Mouse (Mus musculus) liver, adult 2 months (tissue): ENCODE data around the gene Gli1. TPM values are rescaled to one million over a fixed set of nuclear protein-coding genes. Genes with fewer than 3 reads are reported as not detected.
"Not testable (repeated sequence)": the region's sequence is repeated elsewhere in the genome, so short reads cannot be mapped to it uniquely, and the experiment has no call there.

Experiments
- DNase-seq: peaks from one replicate; pipeline ENCODE4 v3.0.0-alpha.2; 2011; ENCODE audit warnings: low read depth, low spot score; ENCODE audit errors: extremely low read depth
- H3K27ac ChIP-seq: fragments of 200-500 bp; replicated peaks from 2 replicates; pipeline ENCODE4 v1.5.1; 2012; ENCODE audit warnings: low read depth, mild to moderate bottlenecking, control low read depth, inconsistent platforms, low read length; ENCODE audit not compliant: insufficient read depth
- H3K27me3 ChIP-seq: fragments of 200-500 bp; 2 replicates; pipeline ENCODE4 v1.6.1; 2012; ENCODE audit warnings: mild to moderate bottlenecking, moderate library complexity, low read length, inconsistent platforms; ENCODE audit not compliant: control insufficient read depth, insufficient read depth
- H3K36me3 ChIP-seq: fragments of 200-500 bp; 2 replicates; pipeline ENCODE4 v1.6.1; 2012; ENCODE audit warnings: low read length, inconsistent platforms; ENCODE audit not compliant: control insufficient read depth, insufficient read depth
- H3K4me1 ChIP-seq: fragments of 200-500 bp; 2 replicates; pipeline ENCODE4 v1.6.1; 2011; ENCODE audit warnings: low read length; ENCODE audit not compliant: control insufficient read depth, insufficient read depth
- H3K4me3 ChIP-seq: fragments of 200-500 bp; 2 replicates; pipeline ENCODE4 v1.5.1; 2011; ENCODE audit warnings: low read depth, mild to moderate bottlenecking, control low read depth, low read length, moderate library complexity; ENCODE audit not compliant: insufficient read depth
- H3K79me2 ChIP-seq: fragments of 200-500 bp; 2 replicates; pipeline ENCODE4 v1.6.1; 2012; ENCODE audit warnings: inconsistent platforms, mild to moderate bottlenecking, low read length, moderate library complexity; ENCODE audit not compliant: control insufficient read depth, insufficient read depth
- H3K9ac ChIP-seq: fragments of 200-500 bp; 2 replicates; pipeline ENCODE4 v1.6.1; 2012; ENCODE audit warnings: low read depth, mild to moderate bottlenecking, control low read depth, inconsistent platforms, low read length
- CTCF ChIP-seq: fragments of 200-500 bp; IDR thresholded peaks from 2 replicates; pipeline ENCODE4 v1.5.1; 2011; ENCODE audit warnings: low read depth, low read length, control low read depth
- POLR2A ChIP-seq: fragments of 200-500 bp; IDR thresholded peaks from 2 replicates; pipeline ENCODE4 v1.6.1; 2011; ENCODE audit warnings: low read length, control low read depth; ENCODE audit not compliant: insufficient read depth; ENCODE audit errors: extremely low read depth
- WGBS: fragments of 180-500 bp; shearing (Covaris S2); methylation state at CpG from one replicate; pipeline ENCODE4 v1.1.7; 2018; 5-methylcytosine and 5-hydroxymethylcytosine counted together
- polyA plus RNA-seq: library from polyadenylated mRNA; depleted of rRNA; stranded (reverse); fragments of >200 nt; gene quantifications from 2 replicates; pipeline ENCODE4 v1.2.3, GENCODE M21; 2012
- total RNA-seq: library from RNA; depleted of rRNA; stranded (reverse); fragments of >200 nt; gene quantifications from 2 replicates; pipeline ENCODE4 v1.2.3, GENCODE M21; 2014

The Gli1 gene
- total and polyA plus RNA-seq, 2 experiments, result 0.04 TPM; not detected in 1

DNA sequence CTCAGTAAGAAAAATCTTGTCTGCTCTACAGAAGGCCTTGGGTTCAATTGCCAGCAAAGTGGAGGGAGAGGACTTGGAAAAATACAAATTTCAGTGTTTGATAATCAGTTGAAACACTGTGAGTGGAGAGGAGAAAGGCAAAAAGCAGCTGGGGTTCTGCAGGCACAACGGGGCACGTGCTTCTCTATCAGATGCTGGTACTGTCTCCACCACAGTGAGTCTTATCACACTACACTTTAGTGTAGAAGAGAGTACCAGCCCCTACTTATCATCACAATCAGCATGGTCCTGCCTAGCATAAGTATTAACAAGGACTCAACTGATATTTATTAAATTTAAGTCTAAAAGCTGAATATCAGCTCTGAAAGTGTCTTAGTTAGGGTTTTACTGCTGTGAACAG lies 24.5 kb downstream of the Gli1 start:
- TF ChIP-seq CTCF, result no peak
- no peak for TF ChIP-seq POLR2A
- WGBS, result 81% methylated on average over 2 of the region's 2 CpGs
- Histone ChIP-seq H3K27ac (no peak overlapping the region), H3K4me1 (peaks cover 3% of the 10 kb centered on the region), H3K79me2 (no peaks in the 10 kb centered on the region), H3K36me3 (no peaks in the 10 kb centered on the region), H3K27me3 (no peaks in the 10 kb centered on the region), H3K9ac (no peak overlapping the region), H3K4me3 (no peak overlapping the region)
- no peak for DNase-seq

DNA sequence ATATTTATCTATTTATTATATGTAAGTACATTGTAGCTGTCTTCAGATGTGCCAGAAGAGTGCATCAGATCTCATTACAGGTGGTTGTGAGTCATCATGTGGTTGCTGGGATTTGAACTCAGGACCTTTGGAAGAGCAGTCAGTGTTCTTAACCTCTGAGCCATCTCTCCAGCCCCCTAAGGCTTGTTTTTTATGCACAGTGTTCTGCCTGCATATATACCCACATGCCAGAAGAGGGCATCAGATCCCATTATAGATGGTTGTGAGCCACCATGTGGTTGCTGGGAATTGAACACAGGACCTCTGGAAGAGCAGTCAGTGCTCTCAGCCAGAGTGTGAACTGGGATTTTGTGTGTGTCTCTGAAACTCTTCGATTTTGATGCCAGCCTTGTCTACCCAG lies 26.8 kb downstream of the Gli1 start:
- not testable (repeated sequence) for H3K36me3 ChIP-seq, DNase-seq, H3K27me3 ChIP-seq, H3K9ac ChIP-seq, H3K4me1 ChIP-seq, H3K4me3 ChIP-seq, H3K27ac ChIP-seq, H3K79me2 ChIP-seq
- 78% methylated on average over 1 of the region's 1 CpGs for WGBS

DNA sequence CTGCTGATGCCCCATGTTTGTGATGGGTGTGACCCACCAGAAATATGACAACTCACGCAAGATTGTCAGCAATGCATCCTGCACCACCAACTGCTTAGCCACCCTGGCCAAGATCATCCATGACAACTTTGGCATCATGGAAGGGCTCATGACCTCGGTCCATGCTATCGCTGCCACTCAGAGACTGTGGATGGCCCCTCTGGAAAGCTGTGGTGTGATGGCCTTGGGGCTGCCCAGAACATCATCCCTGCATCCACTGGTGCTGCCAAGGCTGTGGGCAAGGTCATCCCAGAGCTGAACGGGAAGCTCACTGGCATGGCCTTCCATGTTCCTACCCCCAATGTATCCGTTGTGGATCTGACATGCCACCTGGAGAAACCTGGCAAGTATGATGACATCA lies 28.3 kb downstream of the Gli1 start:
- H3K9ac ChIP-seq, H3K4me1 ChIP-seq, H3K4me3 ChIP-seq, H3K36me3 ChIP-seq, H3K27me3 ChIP-seq, H3K27ac ChIP-seq, H3K79me2 ChIP-seq, DNase-seq: not testable (repeated sequence)
- WGBS, result 91% methylated on average over 5 of the region's 5 CpGs

DNA sequence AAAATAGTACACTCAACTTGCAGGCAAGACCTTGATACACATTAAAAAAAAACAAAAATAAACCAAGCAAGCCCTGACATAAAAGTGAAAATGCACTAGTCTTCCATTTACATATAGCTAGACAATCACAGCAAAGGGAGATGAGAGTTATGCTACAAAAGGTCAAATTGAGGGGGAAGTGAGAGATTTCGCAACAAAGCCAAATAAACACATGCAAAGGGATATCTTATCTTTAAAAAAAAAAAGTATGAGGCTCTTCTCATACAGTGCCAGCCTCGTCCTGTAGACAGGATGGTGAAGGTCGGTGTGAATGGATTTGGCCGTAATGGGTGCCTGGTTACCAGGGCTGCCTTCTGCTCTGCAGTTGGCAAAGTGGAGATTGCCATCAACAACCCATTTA lies 28.9 kb downstream of the Gli1 start:
- 5% methylated on average over 4 of the region's 4 CpGs for WGBS
- no peak overlapping the region for H3K9ac ChIP-seq
- H3K27ac ChIP-seq, result peak overlapping the region; percentile 90

DNA sequence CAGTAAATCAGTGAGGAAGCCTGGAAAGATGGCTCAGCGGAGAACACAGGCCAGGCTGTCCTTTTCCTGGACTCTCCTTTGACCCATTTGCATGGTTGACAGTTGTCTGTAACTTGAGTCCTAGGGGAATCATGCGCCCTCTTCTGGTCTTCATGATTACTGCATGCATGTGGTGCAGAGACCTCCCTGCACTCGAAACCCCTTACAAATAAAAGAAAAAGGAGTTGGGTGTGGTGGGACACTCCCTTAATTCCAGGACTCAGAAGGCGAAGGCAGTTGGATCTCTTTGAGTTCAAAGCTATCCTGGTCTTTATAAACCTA lies 29.5 kb downstream of the Gli1 start:
- Histone ChIP-seq H3K4me3 (peak overlapping the region; percentile 77), H3K79me2 (peaks cover 6% of the 10 kb centered on the region; the same call in 1 of the 2 replicates), H3K27ac (peak overlapping the region; percentile 90), H3K27me3 (no peaks in the 10 kb centered on the region), H3K9ac (peak overlapping the region; percentile 81), H3K4me1 (peaks cover 8% of the 10 kb centered on the region), H3K36me3 (peaks cover 14% of the 10 kb centered on the region)
- DNase-seq, result peak; percentile 86
- 0% methylated on average over 4 of the region's 4 CpGs for WGBS
- TF ChIP-seq POLR2A (no peak), CTCF (peak; percentile 56; the same call in 1 of the 2 replicates)

More for the DNA sequence above, 28.9 kb downstream of the Gli1 start:
- peaks cover 8% of the 10 kb centered on the region for H3K4me1 ChIP-seq
- TF ChIP-seq POLR2A (no peak), CTCF (no peak)
- H3K27me3 ChIP-seq, result no peaks in the 10 kb centered on the region
- peaks cover 6% of the 10 kb centered on the region; the same call in 1 of the 2 replicates for H3K79me2 ChIP-seq
- peaks cover 9% of the 10 kb centered on the region; the same call in 1 of the 2 replicates for H3K36me3 ChIP-seq
- DNase-seq, result peak; percentile 86
- no peak overlapping the region for H3K4me3 ChIP-seq

DNA sequence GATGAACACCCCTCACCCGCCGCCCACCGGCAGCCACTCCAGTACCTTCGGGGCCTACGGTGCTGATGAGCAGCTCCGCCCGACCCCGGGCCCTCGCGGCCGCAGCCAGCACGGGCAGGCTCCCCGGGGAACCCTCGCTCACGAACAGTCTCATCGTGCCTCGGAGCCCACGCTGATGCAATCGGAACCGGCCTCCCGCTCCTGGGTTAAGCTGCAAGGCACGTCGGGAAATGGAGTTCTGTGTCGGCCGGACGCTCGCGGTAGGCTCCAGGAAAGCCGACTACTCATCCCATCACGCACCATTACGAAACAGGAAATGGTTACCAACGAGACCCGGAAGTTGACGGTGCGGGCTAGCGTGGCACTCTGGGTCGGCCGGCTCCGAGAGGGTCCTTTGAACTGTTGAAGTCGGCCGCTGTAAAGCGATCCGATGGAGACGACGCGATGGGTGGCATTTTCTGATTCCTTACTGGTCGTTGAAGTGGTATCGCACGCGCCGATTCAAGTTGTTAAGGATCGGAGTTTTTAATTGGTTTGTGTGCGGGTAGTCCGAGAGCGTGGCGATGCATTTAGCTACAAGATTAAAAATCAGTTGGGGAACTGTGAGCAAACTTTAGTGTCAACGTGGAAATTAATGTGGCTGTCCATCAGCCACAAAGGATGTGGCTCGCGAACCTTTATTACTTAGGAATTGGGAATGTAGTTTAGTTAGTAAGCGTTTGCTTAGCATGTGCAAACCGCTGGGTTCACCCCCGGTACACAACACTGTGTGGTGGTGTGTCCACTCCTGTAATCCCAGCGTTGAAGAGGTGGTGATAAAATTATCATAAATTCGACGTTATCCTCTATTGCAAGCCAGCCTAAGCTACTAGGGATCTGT lies 30.1 kb downstream of the Gli1 start, which contains the start of gene Mars:
Gene Mars, minus strand, starts transcription at position 311 of the 880 bp plus-strand sequence.
- Histone ChIP-seq H3K79me2 (peaks cover 6% of the 10 kb centered on the region; the same call in 1 of the 2 replicates), H3K27ac (peak within 1 kb of the TSS; percentile 90), H3K9ac (peak within 1 kb of the TSS; percentile 88), H3K27me3 (no peaks in the 10 kb centered on the region), H3K4me3 (peak within 1 kb of the TSS; percentile 77), H3K36me3 (peaks cover 20% of the 10 kb centered on the region), H3K4me1 (peaks cover 8% of the 10 kb centered on the region)
- TF ChIP-seq CTCF (no peak), POLR2A (peak; percentile 53)
- DNase-seq, result peak; percentile 96
- WGBS, result under 1% methylated on average over 65 of the region's 65 CpGs
